Mouse (Mus musculus) kidney, embryonic 16.5 days (tissue): ENCODE results near the gene Cdk5rap1. TPM values are rescaled to one million over a fixed set of nuclear protein-coding genes. Genes with fewer than 3 reads are reported as not detected.

Experiments
- ATAC-seq: fragments of 200-750 bp; cut with Nextera tagmentation; 2 replicates; pipeline ENCODE4 v1.8.0; 2017; ENCODE audit warnings: moderate TSS enrichment; ENCODE audit not compliant: low FRiP score, low TSS enrichment
- H3K27ac ChIP-seq: fragments of 300-500 bp; sonication (generic); 2 replicates; pipeline ENCODE4 v1.5.1; 2014; ENCODE audit warnings: low read length
- H3K27me3 ChIP-seq: fragments of 300-500 bp; sonication (generic); 2 replicates; pipeline ENCODE4 v1.6.1; 2014; ENCODE audit warnings: low read length, control low read depth, mixed read lengths; ENCODE audit not compliant: insufficient read depth
- H3K36me3 ChIP-seq: fragments of 300-500 bp; sonication (generic); 2 replicates; pipeline ENCODE4 v1.6.1; 2014; ENCODE audit warnings: low read length, control low read depth, mixed read lengths; ENCODE audit not compliant: insufficient read depth
- H3K4me1 ChIP-seq: fragments of 300-500 bp; sonication (generic); 2 replicates; pipeline ENCODE4 v1.6.1; 2014; ENCODE audit warnings: low read length, control low read depth, mixed read lengths; ENCODE audit not compliant: insufficient read depth
- H3K4me2 ChIP-seq: fragments of 300-500 bp; sonication (generic); replicated peaks from 2 replicates; pipeline ENCODE4 v1.6.1; 2014; ENCODE audit warnings: low read depth, low read length
- H3K4me3 ChIP-seq: fragments of 300-500 bp; sonication (generic); 2 replicates; pipeline ENCODE4 v1.5.1; 2014; ENCODE audit warnings: mild to moderate bottlenecking, low read length
- H3K9ac ChIP-seq: fragments of 300-500 bp; sonication (generic); replicated peaks from 2 replicates; pipeline ENCODE4 v1.6.1; 2014; ENCODE audit warnings: low read length
- H3K9me3 ChIP-seq: fragments of 300-500 bp; sonication (generic); 2 replicates; pipeline ENCODE4 v1.6.1; 2016; ENCODE audit warnings: low read length, control low read depth
- WGBS: fragments of 180-500 bp; shearing (Covaris S2); extraction: QIAGEN DNeasy Blood & Tissue Kit; methylation state at CpG from one replicate; pipeline ENCODE4 v1.1.7; 2014; 5-methylcytosine and 5-hydroxymethylcytosine counted together
- polyA plus RNA-seq: library from polyadenylated mRNA; unstranded; fragments of >200 nt; fragmentation: Nextera tagmentation; extraction: Ambion mirVana; gene quantifications from 2 replicates; pipeline ENCODE4 v1.2.1, GENCODE M21; 2015

The Cdk5rap1 gene
- polyA plus RNA-seq, result 17.4 and 23.4 TPM in 2 replicates

- peak; percentile 44 for ATAC-seq
- peak within 1 kb of the TSS; percentile 86 for H3K4me3 ChIP-seq
- no peaks in the 10 kb centered on the region for H3K27me3 ChIP-seq
- H3K9ac ChIP-seq, result peak within 1 kb of the TSS; percentile 95
- H3K36me3 ChIP-seq, result peaks cover 4% of the 10 kb centered on the region
- H3K9me3 ChIP-seq, result no peaks in the 10 kb centered on the region
- WGBS, result 11% methylated on average over 9 of the region's 9 CpGs
- H3K4me2 ChIP-seq, result peak within 1 kb of the TSS; percentile 52
- peaks cover 4% of the 10 kb centered on the region for H3K4me1 ChIP-seq
- H3K27ac ChIP-seq, result peak within 1 kb of the TSS; percentile 97
Measured at GRCm38 (mm10) chr2:154372842-154373500, at the start of gene Cdk5rap1. TSS of gene Cdk5rap1 (minus strand) at chr2:154373010.

GRCm38 (mm10) chr2:154422181-154422580, 49.4 kb upstream of the Cdk5rap1 start:
- Histone ChIP-seq H3K27ac (no peak overlapping the region), H3K4me3 (no peak overlapping the region)
- WGBS, result 80% methylated on average over 5 of the region's 5 CpGs

GRCm38 (mm10) chr2:154420942-154421731, 48.3 kb upstream of the Cdk5rap1 start:
- Histone ChIP-seq H3K4me2 (no peak overlapping the region), H3K4me3 (no peak overlapping the region), H3K4me1 (no peaks in the 10 kb centered on the region), H3K36me3 (no peaks in the 10 kb centered on the region), H3K27ac (no peak overlapping the region), H3K9ac (no peak overlapping the region), H3K27me3 (no peaks in the 10 kb centered on the region), H3K9me3 (peaks cover 5% of the 10 kb centered on the region; the same call in 1 of the 2 replicates)
- peak; percentile 64 for ATAC-seq
- 39% methylated on average over 7 of the region's 7 CpGs for WGBS

More at GRCm38 (mm10) chr2:154422181-154422580, 49.4 kb upstream of the Cdk5rap1 start:
- Histone ChIP-seq H3K4me2 (no peak overlapping the region), H3K9ac (no peak overlapping the region), H3K9me3 (peaks cover 5% of the 10 kb centered on the region; the same call in 1 of the 2 replicates), H3K36me3 (no peaks in the 10 kb centered on the region), H3K4me1 (no peaks in the 10 kb centered on the region; the same call in 1 of the 2 replicates), H3K27me3 (no peaks in the 10 kb centered on the region)
- ATAC-seq, result no peak

- Histone ChIP-seq H3K27me3 (no peaks in the 10 kb centered on the region), H3K27ac (no peak overlapping the region), H3K9ac (no peak overlapping the region), H3K36me3 (no peaks in the 10 kb centered on the region), H3K9me3 (no peaks in the 10 kb centered on the region), H3K4me1 (no peaks in the 10 kb centered on the region), H3K4me2 (no peak overlapping the region), H3K4me3 (no peak overlapping the region)
- 88% methylated on average over 9 of the region's 9 CpGs for WGBS
- no peak for ATAC-seq
Measured at GRCm38 (mm10) chr2:154419631-154420515, 47.1 kb upstream of the Cdk5rap1 start.

- H3K36me3 ChIP-seq, result no peaks in the 10 kb centered on the region
- no peak overlapping the region for H3K4me3 ChIP-seq
- WGBS, result 92% methylated on average over 7 of the region's 7 CpGs
- no peak overlapping the region for H3K9ac ChIP-seq
- no peaks in the 10 kb centered on the region for H3K4me1 ChIP-seq
- H3K4me2 ChIP-seq, result no peak overlapping the region
- no peak overlapping the region for H3K27ac ChIP-seq
- no peak for ATAC-seq
- no peaks in the 10 kb centered on the region for H3K27me3 ChIP-seq
- H3K9me3 ChIP-seq, result no peaks in the 10 kb centered on the region
Measured at GRCm38 (mm10) chr2:154418001-154418400, 45.2 kb upstream of the Cdk5rap1 start.

GRCm38 (mm10) chr2:154417107-154417506, 44.3 kb upstream of the Cdk5rap1 start:
- Histone ChIP-seq H3K4me1 (no peaks in the 10 kb centered on the region), H3K27me3 (no peaks in the 10 kb centered on the region), H3K36me3 (no peaks in the 10 kb centered on the region), H3K4me3 (no peak overlapping the region), H3K9ac (no peak overlapping the region), H3K9me3 (no peaks in the 10 kb centered on the region), H3K27ac (no peak overlapping the region), H3K4me2 (no peak overlapping the region)
- 0 out of 2 replicates have a peak, but pooled peaks have one; percentile 49 for ATAC-seq
- WGBS, result 16% methylated on average over 3 of the region's 3 CpGs

- ATAC-seq, result no peak
- no peaks in the 10 kb centered on the region for H3K9me3 ChIP-seq
- no peak overlapping the region for H3K9ac ChIP-seq
- no peak overlapping the region for H3K4me3 ChIP-seq
- no peak overlapping the region for H3K4me2 ChIP-seq
- H3K36me3 ChIP-seq, result no peaks in the 10 kb centered on the region
- H3K4me1 ChIP-seq, result 0 out of 2 replicates have a peak, but pooled peaks cover 8% of the 10 kb centered on the region
- H3K27me3 ChIP-seq, result no peaks in the 10 kb centered on the region
- H3K27ac ChIP-seq, result no peak overlapping the region
- WGBS, result 59% methylated on average over 7 of the region's 7 CpGs
Measured at GRCm38 (mm10) chr2:154412018-154412666, 39.3 kb upstream of the Cdk5rap1 start.

GRCm38 (mm10) chr2:154410355-154410754, 37.5 kb upstream of the Cdk5rap1 start:
- no peaks in the 10 kb centered on the region for H3K9me3 ChIP-seq
- 63% methylated on average over 2 of the region's 2 CpGs for WGBS
- 0 out of 2 replicates have a peak, but pooled peaks cover 9% of the 10 kb centered on the region for H3K4me1 ChIP-seq
- H3K4me2 ChIP-seq, result no peak overlapping the region
- no peaks in the 10 kb centered on the region for H3K36me3 ChIP-seq
- H3K4me3 ChIP-seq, result no peak overlapping the region
- no peaks in the 10 kb centered on the region for H3K27me3 ChIP-seq
- ATAC-seq, result no peak
- no peak overlapping the region for H3K9ac ChIP-seq
- H3K27ac ChIP-seq, result no peak overlapping the region
